Mouse (Mus musculus) kidney, embryonic 16.5 days (tissue): ENCODE data around the gene Prdm16. TPM values are rescaled to one million over a fixed set of nuclear protein-coding genes. Genes with fewer than 3 reads are reported as not detected.

Experiments
- ATAC-seq: fragments of 200-750 bp; cut with Nextera tagmentation; 2 replicates; pipeline ENCODE4 v1.8.0; 2017; ENCODE audit warnings: moderate TSS enrichment; ENCODE audit not compliant: low FRiP score, low TSS enrichment
- H3K27ac ChIP-seq: fragments of 300-500 bp; sonication (generic); 2 replicates; pipeline ENCODE4 v1.5.1; 2014; ENCODE audit warnings: low read length
- H3K27me3 ChIP-seq: fragments of 300-500 bp; sonication (generic); 2 replicates; pipeline ENCODE4 v1.6.1; 2014; ENCODE audit warnings: low read length, control low read depth, mixed read lengths; ENCODE audit not compliant: insufficient read depth
- H3K36me3 ChIP-seq: fragments of 300-500 bp; sonication (generic); 2 replicates; pipeline ENCODE4 v1.6.1; 2014; ENCODE audit warnings: low read length, control low read depth, mixed read lengths; ENCODE audit not compliant: insufficient read depth
- H3K4me1 ChIP-seq: fragments of 300-500 bp; sonication (generic); 2 replicates; pipeline ENCODE4 v1.6.1; 2014; ENCODE audit warnings: low read length, control low read depth, mixed read lengths; ENCODE audit not compliant: insufficient read depth
- H3K4me2 ChIP-seq: fragments of 300-500 bp; sonication (generic); replicated peaks from 2 replicates; pipeline ENCODE4 v1.6.1; 2014; ENCODE audit warnings: low read depth, low read length
- H3K4me3 ChIP-seq: fragments of 300-500 bp; sonication (generic); 2 replicates; pipeline ENCODE4 v1.5.1; 2014; ENCODE audit warnings: mild to moderate bottlenecking, low read length
- H3K9ac ChIP-seq: fragments of 300-500 bp; sonication (generic); replicated peaks from 2 replicates; pipeline ENCODE4 v1.6.1; 2014; ENCODE audit warnings: low read length
- H3K9me3 ChIP-seq: fragments of 300-500 bp; sonication (generic); 2 replicates; pipeline ENCODE4 v1.6.1; 2016; ENCODE audit warnings: low read length, control low read depth
- WGBS: fragments of 180-500 bp; shearing (Covaris S2); extraction: QIAGEN DNeasy Blood & Tissue Kit; methylation state at CpG from one replicate; pipeline ENCODE4 v1.1.7; 2014; 5-methylcytosine and 5-hydroxymethylcytosine counted together
- polyA plus RNA-seq: library from polyadenylated mRNA; unstranded; fragments of >200 nt; fragmentation: Nextera tagmentation; extraction: Ambion mirVana; gene quantifications from 2 replicates; pipeline ENCODE4 v1.2.1, GENCODE M21; 2015

Prdm16 gene
- polyA plus RNA-seq, 1 experiment from 2014 or later, result 22.3 TPM

DNA sequence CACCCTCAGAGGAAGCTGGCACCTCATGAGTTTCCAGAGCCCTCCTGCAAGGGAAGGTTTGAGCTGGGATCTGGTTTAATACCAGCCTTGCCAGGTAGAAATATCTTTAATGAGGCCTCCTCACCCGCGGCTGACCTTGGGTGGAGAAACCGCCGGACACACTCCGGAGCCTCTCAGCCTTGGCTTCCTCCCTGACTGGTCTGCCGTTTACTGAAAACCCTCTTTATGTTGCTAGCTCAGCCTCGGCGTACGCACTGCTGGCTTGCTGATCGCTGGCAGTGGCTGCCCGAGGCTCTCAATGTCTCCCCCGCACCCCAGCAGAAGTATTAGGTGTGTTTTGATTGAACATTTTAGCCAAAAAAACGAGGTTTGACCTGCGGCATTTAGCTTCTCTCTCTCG lies 156.5 kb downstream of the Prdm16 start:
- Histone ChIP-seq H3K9ac (no peak overlapping the region), H3K4me1 (peaks cover 59% of the 10 kb centered on the region), H3K27ac (peak overlapping the region; percentile 90), H3K4me3 (no peak overlapping the region), H3K27me3 (peaks cover 56% of the 10 kb centered on the region), H3K9me3 (no peaks in the 10 kb centered on the region), H3K4me2 (peak overlapping the region; percentile 19; the same call in 1 of the 2 replicates), H3K36me3 (no peaks in the 10 kb centered on the region)
- WGBS, result 33% methylated on average over 15 of the region's 15 CpGs
- peak; percentile 32; the same call in 1 of the 2 replicates for ATAC-seq

DNA sequence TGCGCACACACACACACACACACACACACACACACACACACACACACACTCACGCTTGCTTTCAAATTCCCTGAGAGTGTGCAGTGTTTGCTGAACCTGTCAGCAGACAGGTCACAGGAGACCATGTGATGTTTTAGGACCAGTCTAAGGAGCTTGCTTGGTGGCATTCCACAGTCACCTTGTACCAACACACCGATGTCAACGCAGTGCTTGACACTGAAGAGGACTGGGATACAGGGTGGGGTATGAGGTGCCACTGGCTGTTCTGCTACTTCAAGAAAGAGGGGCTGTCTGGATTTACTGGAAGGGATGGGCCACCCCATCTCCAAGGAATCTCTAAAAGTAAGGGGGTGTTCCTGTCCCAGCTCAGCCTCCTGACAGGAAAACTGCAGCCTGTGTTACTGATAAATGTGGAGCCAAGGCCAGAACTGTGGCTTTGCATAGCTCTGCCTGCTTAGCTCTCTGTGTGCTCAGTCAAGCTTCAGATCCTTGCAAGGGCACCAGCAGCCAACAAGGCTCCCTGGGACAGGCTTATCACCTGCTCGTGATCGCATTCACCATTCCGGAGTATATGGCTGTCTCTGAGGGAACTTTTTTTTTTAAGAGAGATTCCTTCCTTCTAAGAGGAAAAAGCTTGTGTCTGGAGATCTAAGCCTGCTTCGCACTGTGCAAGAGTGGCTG lies 157.6 kb downstream of the Prdm16 start:
- H3K4me1 ChIP-seq, result peaks cover 58% of the 10 kb centered on the region
- H3K9me3 ChIP-seq, result no peaks in the 10 kb centered on the region
- WGBS, result 73% methylated on average over 8 of the region's 8 CpGs
- H3K36me3 ChIP-seq, result no peaks in the 10 kb centered on the region
- no peak overlapping the region for H3K9ac ChIP-seq
- H3K4me2 ChIP-seq, result no peak overlapping the region
- H3K27me3 ChIP-seq, result peaks cover 56% of the 10 kb centered on the region
- H3K27ac ChIP-seq, result peak overlapping the region; percentile 90
- ATAC-seq, result peak; percentile 63
- H3K4me3 ChIP-seq, result no peak overlapping the region

GRCm38 (mm10) chr4:154473571-154474307 lies 162.9 kb downstream of the Prdm16 start:
- Histone ChIP-seq H3K27me3 (peaks cover 71% of the 10 kb centered on the region), H3K4me1 (peaks cover 41% of the 10 kb centered on the region), H3K4me3 (no peak overlapping the region), H3K4me2 (no peak overlapping the region), H3K9ac (no peak overlapping the region), H3K27ac (no peak overlapping the region), H3K9me3 (no peaks in the 10 kb centered on the region), H3K36me3 (no peaks in the 10 kb centered on the region)
- no peak for ATAC-seq
- 15% methylated on average over 25 of the region's 25 CpGs for WGBS

GRCm38 (mm10) chr4:154472569-154472968 lies 164.1 kb downstream of the Prdm16 start:
- peaks cover 29% of the 10 kb centered on the region for H3K4me1 ChIP-seq
- 8% methylated on average over 8 of the region's 8 CpGs for WGBS
- peaks cover 73% of the 10 kb centered on the region for H3K27me3 ChIP-seq

DNA sequence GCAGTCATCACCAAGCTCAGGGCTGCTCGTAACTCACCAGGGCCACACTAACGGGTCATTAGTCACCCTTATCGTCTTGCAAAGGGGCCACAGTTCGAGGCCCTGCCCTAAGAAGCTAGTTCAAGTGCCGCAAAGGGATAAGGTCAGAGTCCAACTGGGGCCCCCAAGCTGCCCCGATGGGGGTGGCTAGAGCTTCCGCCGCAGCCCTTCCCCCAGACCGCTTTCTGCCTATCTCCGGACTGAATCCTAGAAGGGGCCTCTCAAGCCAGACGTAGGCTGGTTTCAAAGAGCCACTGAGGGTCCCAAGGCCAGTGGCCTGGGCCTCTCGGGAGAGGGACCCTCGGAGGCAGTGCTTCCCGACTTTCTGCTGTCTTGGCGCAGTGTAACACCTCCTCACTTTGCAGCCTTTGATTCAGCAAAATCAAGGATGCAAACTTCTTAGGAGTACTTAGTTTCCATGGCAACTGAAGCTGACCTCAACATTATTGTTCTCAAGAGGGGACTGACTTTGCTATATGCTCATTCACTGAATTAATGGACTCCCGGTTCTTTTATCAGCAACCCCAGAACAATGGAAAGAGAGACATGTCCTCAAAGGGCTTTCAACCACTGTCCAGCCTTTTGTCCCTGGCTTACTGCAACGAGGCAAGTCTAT lies 165.1 kb downstream of the Prdm16 start:
- Histone ChIP-seq H3K27ac (no peak overlapping the region), H3K36me3 (no peaks in the 10 kb centered on the region), H3K4me2 (no peak overlapping the region), H3K27me3 (peaks cover 75% of the 10 kb centered on the region), H3K9me3 (no peaks in the 10 kb centered on the region), H3K4me1 (peaks cover 29% of the 10 kb centered on the region), H3K9ac (no peak overlapping the region), H3K4me3 (no peak overlapping the region)
- WGBS, result 7% methylated on average over 17 of the region's 17 CpGs
- ATAC-seq, result no peak

More at GRCm38 (mm10) chr4:154472569-154472968, 164.1 kb downstream of the Prdm16 start:
- Histone ChIP-seq H3K4me3 (no peak overlapping the region), H3K9ac (peak overlapping the region; percentile 34; the same call in 1 of the 2 replicates), H3K27ac (no peak overlapping the region), H3K36me3 (no peaks in the 10 kb centered on the region), H3K4me2 (no peak overlapping the region), H3K9me3 (no peaks in the 10 kb centered on the region)
- ATAC-seq, result no peak

GRCm38 (mm10) chr4:154466305-154466704 lies 170.4 kb downstream of the Prdm16 start:
- Histone ChIP-seq H3K27ac (no peak overlapping the region), H3K4me1 (peaks cover 4% of the 10 kb centered on the region), H3K27me3 (peaks cover 61% of the 10 kb centered on the region), H3K4me2 (no peak overlapping the region), H3K9me3 (no peaks in the 10 kb centered on the region), H3K9ac (no peak overlapping the region), H3K36me3 (no peaks in the 10 kb centered on the region), H3K4me3 (no peak overlapping the region)
- peak; percentile 31; the same call in 1 of the 2 replicates for ATAC-seq
- WGBS, result 40% methylated on average over 5 of the region's 5 CpGs

- 75% methylated on average over 9 of the region's 9 CpGs for WGBS
- Histone ChIP-seq H3K9me3 (no peaks in the 10 kb centered on the region), H3K4me2 (no peak overlapping the region), H3K27ac (no peak overlapping the region), H3K9ac (no peak overlapping the region), H3K4me1 (no peaks in the 10 kb centered on the region), H3K36me3 (no peaks in the 10 kb centered on the region), H3K27me3 (peaks cover 61% of the 10 kb centered on the region), H3K4me3 (no peak overlapping the region)
- ATAC-seq, result no peak
These were observed 171.6 kb downstream of the Prdm16 start for GRCm38 (mm10) chr4:154465123-154465522.

GRCm38 (mm10) chr4:154460021-154460420 lies 176.7 kb downstream of the Prdm16 start:
- Histone ChIP-seq H3K4me3 (no peak overlapping the region), H3K27me3 (peaks cover 59% of the 10 kb centered on the region), H3K36me3 (no peaks in the 10 kb centered on the region), H3K27ac (no peak overlapping the region), H3K9ac (no peak overlapping the region), H3K4me2 (no peak overlapping the region), H3K9me3 (no peaks in the 10 kb centered on the region), H3K4me1 (no peaks in the 10 kb centered on the region)
- WGBS, result 61% methylated on average over 13 of the region's 13 CpGs
- no peak for ATAC-seq

DNA sequence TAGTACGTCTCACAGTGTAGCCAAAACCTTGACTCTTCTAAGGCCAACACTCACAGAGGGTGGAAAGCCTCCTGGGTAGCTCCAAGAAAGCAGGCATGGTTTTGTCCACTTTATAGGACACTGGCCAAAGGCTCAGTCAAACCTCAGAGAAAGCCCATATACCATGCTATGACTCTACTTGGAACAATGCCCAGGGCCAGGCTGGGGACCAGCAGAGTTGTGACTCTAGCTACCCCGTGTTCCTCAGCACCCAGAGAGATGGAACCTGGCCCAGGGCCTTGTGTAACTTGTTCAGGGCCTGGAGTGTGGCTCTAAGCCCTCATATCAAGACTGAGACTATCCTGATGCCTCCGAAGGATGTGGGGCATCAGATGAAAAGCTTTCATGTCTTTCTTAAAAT lies 178.9 kb downstream of the Prdm16 start:
- Histone ChIP-seq H3K27me3 (peaks cover 52% of the 10 kb centered on the region), H3K36me3 (no peaks in the 10 kb centered on the region), H3K4me3 (no peak overlapping the region), H3K27ac (no peak overlapping the region), H3K4me2 (no peak overlapping the region), H3K9ac (no peak overlapping the region), H3K9me3 (no peaks in the 10 kb centered on the region), H3K4me1 (no peaks in the 10 kb centered on the region)
- no peak for ATAC-seq
- WGBS, result 78% methylated on average over 3 of the region's 3 CpGs
